Mouse (Mus musculus) v-Abl transformed pro-B cells (cell line): Measurements from ENCODE around the gene P2ry13.

ENCODE experiments used
- in situ Hi-C, 2 experiments: fragments of 400-800 bp; cut with MboI; formaldehyde crosslinking; loops; one replicate each; pipeline ENCODE4 v1.15.1; 2025; ENCODE audit not compliant: unreplicated experiment in 2 of 2

P2ry13 gene

GRCm38 (mm10) chr3:59203802-59204520, 6.7 kb downstream of the P2ry13 start:
- in situ Hi-C loops = loop anchor here in 1 of 2 experiments (10.0 kb wide), 1 partner anchor 111 kb away; no protein-coding TSS in a partner anchor

GRCm38 (mm10) chr3:59197329-59197948, 13.2 kb downstream of the P2ry13 start:
- in situ Hi-C loops = loop anchor here in 1 of 2 experiments (25.0 kb wide), 1 partner anchor 665 kb away; the partner anchor contains the start of gene Gm8298

- in situ Hi-C loops = loop anchor here in 1 of 2 experiments (25.0 kb wide), 1 partner anchor 667 kb away; the partner anchor contains the start of gene Gm8298
These were observed 15.7 kb downstream of the P2ry13 start, which contains the start of gene Gpr87 for GRCm38 (mm10) chr3:59194938-59195337. Gene Gpr87 (minus strand): TSS chr3:59195104.

GRCm38 (mm10) chr3:59194099-59194498, 16.6 kb downstream of the P2ry13 start:
- in situ Hi-C loops = loop anchor here in 1 of 2 experiments (25.0 kb wide), 1 partner anchor 668 kb away; the partner anchor contains the start of gene Gm8298

GRCm38 (mm10) chr3:59191674-59192073, 19.0 kb downstream of the P2ry13 start:
- in situ Hi-C loops = loop anchor here in 1 of 2 experiments (25.0 kb wide), 1 partner anchor 671 kb away; the partner anchor contains the start of gene Gm8298

- in situ Hi-C loops = loop anchor here (10.0 to 25.0 kb wide), 2 partner anchors 675 to 687 kb away; partner anchors contain the start of gene Gm8298 (in 1 of the 2)
These were observed 23.3 kb downstream of the P2ry13 start for GRCm38 (mm10) chr3:59187336-59187735.

- in situ Hi-C loops = loop anchor here (10.0 to 25.0 kb wide), 2 partner anchors 677 to 689 kb away; partner anchors contain the start of gene Gm8298 (in 1 of the 2)
These were observed 25.0 kb downstream of the P2ry13 start for GRCm38 (mm10) chr3:59185662-59186061.

- in situ Hi-C loops = loop anchor here (10.0 to 25.0 kb wide), 2 partner anchors 680 to 693 kb away; partner anchors contain the start of gene Gm8298 (in 1 of the 2)
These were observed 28.6 kb downstream of the P2ry13 start for GRCm38 (mm10) chr3:59182129-59182528.

- in situ Hi-C loops = loop anchor here (10.0 to 25.0 kb wide), 2 partner anchors 681 to 694 kb away; partner anchors contain the start of gene Gm8298 (in 1 of the 2)
These were observed 29.5 kb downstream of the P2ry13 start for GRCm38 (mm10) chr3:59181134-59181533.

- in situ Hi-C loops = loop anchor here in 1 of 2 experiments (5.0 to 25.0 kb wide), 4 partner anchors 148 to 878 kb away; partner anchors contain the start of gene Gm8298
These were observed 33.8 kb downstream of the P2ry13 start for GRCm38 (mm10) chr3:59176871-59177270.

- in situ Hi-C loops = loop anchor here in 1 of 2 experiments (5.0 to 25.0 kb wide), 4 partner anchors 150 to 880 kb away; partner anchors contain the start of gene Gm8298
These were observed 35.4 kb downstream of the P2ry13 start for GRCm38 (mm10) chr3:59175234-59175633.

- in situ Hi-C loops = loop anchor here (5.0 to 25.0 kb wide), 8 partner anchors 52 to 880 kb away; partner anchors contain the start of gene Gm8298 (in 1 of the 2)
These were observed 36.1 kb downstream of the P2ry13 start for GRCm38 (mm10) chr3:59174426-59175154.

GRCm38 (mm10) chr3:59169921-59170627, 40.6 kb downstream of the P2ry13 start:
- in situ Hi-C loops = loop anchor here (5.0 to 10.0 kb wide), 6 partner anchors 48 to 885 kb away; no protein-coding TSS in a partner anchor

- in situ Hi-C loops = no loop called here
These were observed 41.5 kb downstream of the P2ry13 start for GRCm38 (mm10) chr3:59169215-59169614.

- in situ Hi-C loops = no loop called here
These were observed 42.2 kb downstream of the P2ry13 start for GRCm38 (mm10) chr3:59168476-59168875.

GRCm38 (mm10) chr3:59167417-59168054, 43.1 kb downstream of the P2ry13 start:
- in situ Hi-C loops = no loop called here

- in situ Hi-C loops = no loop called here
These were observed 50.2 kb downstream of the P2ry13 start for GRCm38 (mm10) chr3:59160465-59160864.
